Mouse (Mus musculus): ENCODE results near the gene Glyctk. TPM values are rescaled to one million over a fixed set of nuclear protein-coding genes. Genes with fewer than 3 reads are reported as not detected.
A peak's percentile ranks its signal among the peaks of the same experiment; 100 is the strongest.

Glyctk gene
- total RNA-seq, 1 experiment = 3.2 TPM

DNA sequence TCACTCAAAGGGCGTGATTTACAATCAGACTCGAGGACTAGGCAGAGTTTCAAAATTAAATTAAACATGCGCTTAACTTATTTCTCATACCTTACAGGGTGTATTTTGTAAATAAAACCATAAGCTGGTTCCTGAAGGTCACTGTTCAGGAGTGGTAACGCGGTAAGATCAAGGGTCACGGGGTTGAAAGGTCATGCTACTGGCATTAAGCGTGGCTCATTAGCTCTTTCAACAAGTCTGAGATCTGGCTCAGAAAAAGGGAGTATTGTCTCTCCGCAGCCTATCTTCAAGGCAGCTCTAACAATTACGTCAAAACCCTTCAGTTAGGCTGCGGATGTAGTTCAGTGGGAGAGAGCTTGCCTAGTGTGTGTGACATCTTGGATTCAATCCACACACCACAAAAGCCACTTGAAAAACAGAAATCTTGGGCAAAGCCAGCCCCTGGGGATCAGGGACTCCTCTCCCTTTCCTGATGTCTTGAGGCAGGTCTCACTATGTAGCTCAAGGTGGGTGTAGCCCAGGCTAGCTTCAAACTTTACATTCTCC, 20.2 kb downstream of the Glyctk start:
- DNase-seq (ENCODE audit: low read depth, low spot score) = no peak
- Histone ChIP-seq H3K27ac (ENCODE audit: insufficient read depth, low read depth, low read length, poor library complexity, severe bottlenecking) (no peak overlapping the region), H3K4me1 (ENCODE audit: control insufficient read depth in 2 of 2, insufficient read depth in 2 of 2, low read length in 2 of 2, poor library complexity in 1 of 2) (no peaks in the 10 kb centered on the region), H3K9ac (ENCODE audit: insufficient read depth, low read depth, low read length, poor library complexity, severe bottlenecking) (no peak overlapping the region), H3K36me3 (ENCODE audit: control insufficient read depth, insufficient read depth, low read length, poor library complexity, severe bottlenecking) (no peaks in the 10 kb centered on the region), H3K4me3 (ENCODE audit: insufficient read depth in 1 of 2, low read depth in 1 of 2, low read length in 2 of 2, poor library complexity in 1 of 2, severe bottlenecking in 1 of 2) (no peak overlapping the region), H3K9me3 (ENCODE audit: control insufficient read depth, insufficient read depth, low read depth, low read length) (no peaks in the 10 kb centered on the region)
- no peak for TF ChIP-seq ZNF384 (IDR thresholded peaks at IDR 0.05; ENCODE audit: low read depth, low read length)
- no peak for TF ChIP-seq HCFC1 (IDR thresholded peaks at IDR 0.05; ENCODE audit: borderline replicate concordance, insufficient read depth, low read length)
- no peak for TF ChIP-seq MAFK (IDR thresholded peaks at IDR 0.05; ENCODE audit: insufficient read depth, low read depth, low read length)
- in situ Hi-C loops (cut with MboI; ENCODE audit: low sequenced_read_pairs in 2 of 2, unreplicated experiment in 2 of 2) = no loop called here

DNA sequence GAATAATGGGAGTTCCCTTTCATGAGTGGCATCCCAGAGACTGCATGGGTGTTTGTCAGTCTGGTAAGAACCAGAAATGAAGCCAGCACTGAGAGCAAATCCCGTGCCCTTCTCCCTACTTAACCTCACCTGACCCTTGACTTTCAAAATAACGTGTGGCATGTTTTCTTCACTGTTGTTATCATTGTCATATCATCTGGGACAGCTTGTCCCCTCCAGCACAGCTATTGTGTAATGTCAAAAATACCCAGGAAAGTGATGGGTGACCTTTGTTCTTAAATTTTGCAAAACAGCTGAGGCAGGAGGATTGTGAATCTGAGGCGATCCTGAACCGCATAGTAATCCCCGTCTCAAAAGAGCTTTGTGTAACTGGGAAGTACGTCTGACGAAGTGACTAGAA, 27.7 kb downstream of the Glyctk start:
- H3K9ac ChIP-seq (ENCODE audit: insufficient read depth, low read depth, low read length, poor library complexity, severe bottlenecking) = no peak overlapping the region
- no peak overlapping the region for H3K27ac ChIP-seq (ENCODE audit: insufficient read depth, low read depth, low read length, poor library complexity, severe bottlenecking)
- in situ Hi-C loops (cut with MboI; ENCODE audit: low sequenced_read_pairs in 2 of 2, unreplicated experiment in 2 of 2) = no loop called here
- DNase-seq (ENCODE audit: low read depth, low spot score) = no peak
- H3K36me3 ChIP-seq (ENCODE audit: control insufficient read depth, insufficient read depth, low read length, poor library complexity, severe bottlenecking) = no peaks in the 10 kb centered on the region
- H3K9me3 ChIP-seq (ENCODE audit: control insufficient read depth, insufficient read depth, low read depth, low read length) = no peaks in the 10 kb centered on the region
- no peak overlapping the region for H3K4me3 ChIP-seq (ENCODE audit: insufficient read depth in 1 of 2, low read depth in 1 of 2, low read length in 2 of 2, poor library complexity in 1 of 2, severe bottlenecking in 1 of 2)
- H3K4me1 ChIP-seq (ENCODE audit: control insufficient read depth in 2 of 2, insufficient read depth in 2 of 2, low read length in 2 of 2, poor library complexity in 1 of 2) = peaks cover 0 to 3% of the 10 kb centered on the region in 2 experiments; a peak in 1 of 4 replicates
- TF ChIP-seq HCFC1 (IDR thresholded peaks at IDR 0.05; ENCODE audit: borderline replicate concordance, insufficient read depth, low read length) (no peak), ZNF384 (IDR thresholded peaks at IDR 0.05; ENCODE audit: low read depth, low read length) (no peak), ZC3H11A (IDR thresholded peaks at IDR 0.05; ENCODE audit: borderline replicate concordance, low read depth, low read length) (no peak), MAFK (IDR thresholded peaks at IDR 0.05; ENCODE audit: insufficient read depth, low read depth, low read length) (no peak), CHD2 (IDR thresholded peaks at IDR 0.05; ENCODE audit: low read depth, low read length) (no peak)

DNA sequence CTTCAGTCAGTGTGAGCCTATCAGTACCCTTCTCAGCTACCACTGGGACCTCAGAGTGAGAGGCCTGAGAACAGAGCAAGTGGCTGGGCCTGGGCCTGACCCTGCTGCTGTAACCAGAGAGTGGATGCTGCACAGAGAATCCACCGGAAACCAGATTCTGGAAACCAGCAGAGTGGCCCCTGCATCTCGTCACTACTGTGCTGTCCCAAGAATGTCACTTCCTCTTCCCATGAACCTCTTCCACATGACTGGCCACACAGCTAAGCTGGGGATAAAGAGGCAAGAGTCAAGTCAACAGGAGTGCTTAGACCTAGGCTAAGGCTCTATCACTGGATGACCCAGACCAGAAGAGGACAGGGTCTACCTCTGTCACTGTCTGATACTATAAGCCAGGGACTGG, 28.9 kb downstream of the Glyctk start:
- Histone ChIP-seq H3K27ac (ENCODE audit: insufficient read depth, low read depth, low read length, poor library complexity, severe bottlenecking) (no peak overlapping the region), H3K4me1 (ENCODE audit: control insufficient read depth in 2 of 2, insufficient read depth in 2 of 2, low read length in 2 of 2, poor library complexity in 1 of 2) (peaks cover 0 to 3% of the 10 kb centered on the region in 2 experiments; a peak in 1 of 4 replicates), H3K36me3 (ENCODE audit: control insufficient read depth, insufficient read depth, low read length, poor library complexity, severe bottlenecking) (no peaks in the 10 kb centered on the region), H3K9ac (ENCODE audit: insufficient read depth, low read depth, low read length, poor library complexity, severe bottlenecking) (no peak overlapping the region), H3K9me3 (ENCODE audit: control insufficient read depth, insufficient read depth, low read depth, low read length) (no peaks in the 10 kb centered on the region), H3K4me3 (ENCODE audit: insufficient read depth in 1 of 2, low read depth in 1 of 2, low read length in 2 of 2, poor library complexity in 1 of 2, severe bottlenecking in 1 of 2) (no peak overlapping the region)
- in situ Hi-C loops (cut with MboI; ENCODE audit: low sequenced_read_pairs in 2 of 2, unreplicated experiment in 2 of 2) = no loop called here
- TF ChIP-seq CHD2 (IDR thresholded peaks at IDR 0.05; ENCODE audit: low read depth, low read length) = no peak
- no peak for TF ChIP-seq ZNF384 (IDR thresholded peaks at IDR 0.05; ENCODE audit: low read depth, low read length)
- no peak for TF ChIP-seq MAFK (IDR thresholded peaks at IDR 0.05; ENCODE audit: insufficient read depth, low read depth, low read length)
- TF ChIP-seq ZC3H11A (IDR thresholded peaks at IDR 0.05; ENCODE audit: borderline replicate concordance, low read depth, low read length) = no peak
- TF ChIP-seq HCFC1 (IDR thresholded peaks at IDR 0.05; ENCODE audit: borderline replicate concordance, insufficient read depth, low read length) = no peak
- DNase-seq (ENCODE audit: low read depth, low spot score) = no peak

DNA sequence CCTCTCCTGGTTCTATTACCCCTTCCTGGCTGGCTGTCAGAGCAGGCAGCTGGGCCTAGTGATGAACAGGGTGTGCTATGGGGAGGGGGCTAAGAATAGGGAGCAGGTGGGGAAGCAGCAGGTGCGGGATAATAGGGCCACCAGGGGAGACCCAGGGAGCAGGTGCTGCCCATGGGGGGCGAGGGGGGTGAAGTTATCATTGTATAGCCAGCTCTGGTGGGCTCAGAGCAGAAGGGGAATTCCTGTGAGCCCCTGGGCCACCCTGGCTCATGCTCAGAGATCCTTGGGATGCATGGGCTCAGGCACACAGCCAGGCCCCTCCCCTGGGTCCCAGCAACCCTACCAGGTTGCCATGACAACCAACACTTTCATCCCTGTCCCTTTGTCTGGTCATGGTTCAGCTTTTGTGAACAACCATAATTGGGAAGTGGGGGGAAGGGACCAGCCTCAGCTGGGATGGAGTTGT, 31.1 kb downstream of the Glyctk start:
- Histone ChIP-seq H3K4me3 (ENCODE audit: insufficient read depth in 1 of 2, low read depth in 1 of 2, low read length in 2 of 2, poor library complexity in 1 of 2, severe bottlenecking in 1 of 2) (no peak overlapping the region), H3K36me3 (ENCODE audit: control insufficient read depth, insufficient read depth, low read length, poor library complexity, severe bottlenecking) (no peaks in the 10 kb centered on the region), H3K27ac (ENCODE audit: insufficient read depth, low read depth, low read length, poor library complexity, severe bottlenecking) (no peak overlapping the region), H3K9me3 (ENCODE audit: control insufficient read depth, insufficient read depth, low read depth, low read length) (no peaks in the 10 kb centered on the region), H3K9ac (ENCODE audit: insufficient read depth, low read depth, low read length, poor library complexity, severe bottlenecking) (no peak overlapping the region), H3K4me1 (ENCODE audit: control insufficient read depth in 2 of 2, insufficient read depth in 2 of 2, low read length in 2 of 2, poor library complexity in 1 of 2) (peaks cover 0 to 3% of the 10 kb centered on the region in 2 experiments; a peak in 1 of 4 replicates)
- in situ Hi-C loops (cut with MboI; ENCODE audit: low sequenced_read_pairs in 2 of 2, unreplicated experiment in 2 of 2) = no loop called here
- DNase-seq (ENCODE audit: low read depth, low spot score) = no peak
- no peak for TF ChIP-seq MAFK (IDR thresholded peaks at IDR 0.05; ENCODE audit: insufficient read depth, low read depth, low read length)

GRCm38 (mm10) chr9:106123599-106123998, 34.3 kb downstream of the Glyctk start:
- no peak for TF ChIP-seq HCFC1 (IDR thresholded peaks at IDR 0.05; ENCODE audit: borderline replicate concordance, insufficient read depth, low read length)
- no peak for TF ChIP-seq MAFK (IDR thresholded peaks at IDR 0.05; ENCODE audit: insufficient read depth, low read depth, low read length)
- TF ChIP-seq ZNF384 (IDR thresholded peaks at IDR 0.05; ENCODE audit: low read depth, low read length) = no peak
- 0 out of 2 replicates have a peak, but pooled peaks have one; percentile 37 for TF ChIP-seq ZC3H11A (IDR thresholded peaks at IDR 0.05; ENCODE audit: borderline replicate concordance, low read depth, low read length)
- TF ChIP-seq CHD2 (IDR thresholded peaks at IDR 0.05; ENCODE audit: low read depth, low read length) = no peak
- Histone ChIP-seq H3K27ac (ENCODE audit: insufficient read depth, low read depth, low read length, poor library complexity, severe bottlenecking) (no peak overlapping the region), H3K9ac (ENCODE audit: insufficient read depth, low read depth, low read length, poor library complexity, severe bottlenecking) (no peak overlapping the region), H3K4me1 (ENCODE audit: control insufficient read depth in 2 of 2, insufficient read depth in 2 of 2, low read length in 2 of 2, poor library complexity in 1 of 2) (peaks cover 0 to 3% of the 10 kb centered on the region in 2 experiments; a peak in 1 of 4 replicates), H3K4me3 (ENCODE audit: insufficient read depth in 1 of 2, low read depth in 1 of 2, low read length in 2 of 2, poor library complexity in 1 of 2, severe bottlenecking in 1 of 2) (no peak overlapping the region), H3K36me3 (ENCODE audit: control insufficient read depth, insufficient read depth, low read length, poor library complexity, severe bottlenecking) (no peaks in the 10 kb centered on the region), H3K9me3 (ENCODE audit: control insufficient read depth, insufficient read depth, low read depth, low read length) (no peaks in the 10 kb centered on the region)
- in situ Hi-C loops (cut with MboI; ENCODE audit: low sequenced_read_pairs in 2 of 2, unreplicated experiment in 2 of 2) = no loop called here
- no peak for DNase-seq (ENCODE audit: low read depth, low spot score)

Data from ES-E14 (cell line).